Mouse (Mus musculus): ENCODE results near the gene Aknad1.

GRCm38 (mm10) chr3:108727344-108727743, 12.1 kb upstream of the Aknad1 start:
- TF ChIP-seq POLR2A (IDR thresholded peaks at IDR 0.05; ENCODE audit: low read depth, low read length) (no peak), CTCF (IDR thresholded peaks at IDR 0.05; ENCODE audit: extremely low read depth, insufficient read depth, insufficient read length, insufficient replicate concordance) (no peak)

All from spleen, adult 2 months (tissue).